Mouse (Mus musculus): Measurements from ENCODE around the gene Thap4.

GRCm38 (mm10) chr1:93686961-93687320 lies 67.7 kb downstream of the Thap4 start:
- no peak for TF ChIP-seq CTCF (IDR thresholded peaks at IDR 0.05; ENCODE audit: borderline replicate concordance, insufficient read depth, low read length)
- no peak for TF ChIP-seq POLR2A (IDR thresholded peaks at IDR 0.05; ENCODE audit: low read depth, low read length)
